Mouse (Mus musculus): ENCODE measurements at regions not wholly inside any gene's neighbourhood (a gene's known extent, or its start where the extent isn't known, plus 50 kb on each side); places are given as distances from the start of the nearest gene placed in this dataset.

DNA sequence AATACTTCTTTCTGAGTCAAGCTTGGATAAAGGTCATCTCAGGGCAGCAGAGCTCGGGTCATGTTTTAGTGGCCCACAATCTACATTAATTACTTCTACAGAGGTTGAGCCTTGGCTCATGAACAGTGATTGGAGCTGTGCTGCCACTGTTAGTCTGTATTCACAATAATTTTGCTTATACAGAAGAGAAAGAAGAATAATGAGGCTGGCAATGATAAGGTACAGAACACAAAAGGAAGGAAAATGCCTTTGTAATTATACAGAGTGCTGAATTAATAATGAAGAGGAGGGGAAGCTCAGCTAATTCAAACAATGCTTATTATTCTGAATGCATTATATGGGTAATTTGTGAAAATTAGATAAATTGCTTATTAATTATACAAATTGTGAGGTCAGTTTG lies 573.9 kb upstream of the Cblb start:
- no peak for DNase-seq

DNA sequence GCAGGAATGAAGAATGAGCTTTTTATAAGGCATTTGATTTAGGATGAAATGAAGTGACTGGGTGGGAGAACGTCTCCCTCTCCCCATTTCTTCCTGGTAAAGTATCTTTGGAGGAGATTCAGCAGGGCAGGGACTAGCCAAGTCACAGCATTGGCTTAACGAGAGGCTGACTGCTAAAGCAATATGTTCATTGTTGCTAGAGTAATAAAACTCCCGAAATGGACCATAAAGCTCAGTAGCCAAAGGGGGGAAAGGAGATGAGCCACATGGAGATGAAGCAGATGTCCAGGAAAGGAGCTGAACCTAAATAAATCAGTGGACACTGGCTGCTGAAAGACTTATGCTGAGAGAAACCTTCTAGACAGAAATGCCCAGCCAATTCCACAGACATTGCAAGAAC lies 555.3 kb upstream of the Cblb start:
- no peak for DNase-seq

DNA sequence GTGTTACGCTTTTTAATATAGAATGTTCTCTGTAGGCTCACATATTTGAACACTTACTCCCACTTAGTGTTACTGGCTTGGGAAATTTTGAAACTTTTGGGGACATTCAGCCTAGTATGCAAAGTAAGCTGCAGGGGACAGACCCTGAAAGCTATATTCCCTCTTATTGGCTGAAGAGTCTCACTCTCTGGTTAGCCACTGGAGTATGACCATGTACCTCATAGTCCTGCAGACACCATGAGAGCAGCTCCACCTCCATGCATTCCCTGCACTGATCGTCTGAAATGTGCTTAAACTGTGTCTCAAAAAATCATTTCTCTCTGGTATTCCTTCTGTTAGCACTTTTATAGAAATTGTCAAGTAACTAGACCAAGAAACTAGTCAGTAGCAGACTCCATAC lies 534.9 kb upstream of the Cblb start:
- DNase-seq, result no peak

DNA sequence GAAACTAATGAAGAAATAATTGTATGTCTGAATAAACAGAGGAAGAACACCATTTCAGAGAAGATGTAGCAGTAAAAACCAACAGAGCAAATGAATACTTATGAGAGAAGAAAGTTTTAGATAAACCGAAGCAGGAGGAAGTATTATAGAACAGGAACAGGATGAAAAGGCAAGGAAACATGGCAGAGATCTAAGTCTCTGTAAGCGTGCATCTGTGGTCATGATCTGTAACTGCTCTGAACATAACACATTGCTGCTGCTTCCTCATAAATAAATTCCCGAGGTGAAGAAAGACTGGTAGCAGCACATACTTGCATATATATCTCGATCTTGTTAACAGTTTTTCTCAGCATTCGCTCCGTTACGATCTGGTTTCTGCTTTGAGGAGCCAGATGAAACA lies 533.2 kb upstream of the Cblb start:
- no peak for DNase-seq

DNA sequence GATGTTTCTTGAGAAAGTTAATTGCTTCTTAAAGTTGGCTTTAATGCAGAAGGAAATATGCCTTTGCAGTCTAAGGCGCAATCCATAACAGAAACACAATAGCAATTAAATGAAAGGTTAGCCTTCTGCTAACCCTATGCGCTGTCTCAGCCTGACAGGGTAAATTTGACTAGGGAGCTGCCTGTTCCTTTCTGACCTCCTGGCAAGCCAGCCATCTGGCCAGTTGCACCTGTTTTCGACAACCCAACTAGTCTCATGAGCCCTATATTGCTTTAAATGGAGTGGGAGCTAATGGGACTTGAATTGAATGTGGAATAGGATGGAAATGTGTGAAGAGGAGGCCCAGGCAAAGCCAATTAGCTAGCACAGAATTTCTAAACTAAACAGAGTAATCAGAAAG lies 513.9 kb upstream of the Cblb start:
- no peak for DNase-seq

DNA sequence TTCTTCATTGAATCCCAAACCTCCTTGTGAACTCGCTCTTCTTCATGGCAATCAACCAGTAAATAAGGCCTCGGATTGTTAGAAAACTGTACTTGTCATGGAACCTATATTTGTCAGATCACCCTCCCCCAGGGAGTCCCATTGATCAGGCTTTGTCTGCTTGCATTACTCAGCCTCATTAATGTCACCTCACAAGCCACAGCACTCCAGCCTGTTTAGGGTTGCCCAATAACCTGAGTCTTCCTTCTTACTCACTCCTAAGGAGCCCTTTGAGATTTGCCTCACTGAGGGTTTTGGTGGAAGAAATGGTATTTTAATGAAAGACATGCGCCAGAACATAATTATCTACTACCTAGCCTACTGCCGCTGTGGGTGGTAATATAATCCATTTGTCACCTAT lies 510.3 kb upstream of the Cblb start:
- DNase-seq, result no peak

DNA sequence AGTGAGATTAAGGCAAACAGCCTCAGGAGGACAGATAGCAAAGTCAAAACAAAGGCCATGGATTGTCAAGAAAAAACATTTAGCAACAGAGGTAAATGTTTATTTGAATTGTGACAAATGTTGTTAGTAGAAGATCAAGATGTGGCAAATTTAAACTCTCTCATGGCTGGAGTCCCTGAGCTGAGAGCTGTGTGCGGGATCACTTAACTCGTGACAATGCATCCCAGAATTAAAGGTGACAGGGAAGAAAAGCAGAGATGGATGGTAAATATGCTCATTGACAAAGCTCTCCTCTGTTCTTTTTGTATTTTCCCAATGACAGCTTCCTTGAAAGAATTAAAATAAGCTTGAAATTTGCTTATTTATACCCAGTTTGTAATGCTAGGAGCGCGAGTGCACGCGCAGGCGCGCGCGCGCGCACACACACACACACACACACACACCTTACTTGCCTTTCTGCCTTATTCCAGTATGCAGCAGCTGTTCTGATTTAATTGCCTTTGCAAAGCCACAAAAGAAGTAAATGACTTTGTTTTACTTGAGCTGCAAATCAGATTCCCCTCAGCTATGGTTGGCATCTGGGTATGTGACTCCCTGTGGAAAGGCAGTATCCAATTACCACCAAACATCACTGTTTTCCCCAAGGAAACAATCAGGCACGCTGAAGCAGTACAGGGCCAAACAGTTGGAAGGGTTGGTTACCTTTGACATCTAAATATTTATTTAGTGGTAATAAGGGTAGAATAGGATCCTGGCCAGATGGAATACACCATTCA lies 509.5 kb upstream of the Cblb start:
- no peak for DNase-seq

DNA sequence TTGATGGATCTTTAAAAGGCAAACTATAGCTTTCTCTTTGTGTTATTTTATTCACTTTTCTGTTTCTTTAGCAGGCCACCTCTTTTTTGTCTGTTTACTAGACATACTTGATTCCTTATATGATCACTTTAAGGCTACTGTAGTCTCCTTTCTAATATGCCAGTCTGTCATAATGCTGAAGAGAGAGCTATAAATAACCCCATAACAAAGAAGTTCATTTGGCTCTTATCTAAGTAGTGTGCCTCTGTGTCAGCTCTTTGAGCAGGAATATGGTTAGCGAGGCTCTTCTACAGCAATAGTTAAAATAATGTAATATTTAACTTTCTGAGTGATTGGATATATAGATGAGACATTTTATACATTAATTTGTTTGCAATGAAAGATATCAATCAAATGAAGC lies 507.0 kb upstream of the Cblb start:
- DNase-seq, result no peak

DNA sequence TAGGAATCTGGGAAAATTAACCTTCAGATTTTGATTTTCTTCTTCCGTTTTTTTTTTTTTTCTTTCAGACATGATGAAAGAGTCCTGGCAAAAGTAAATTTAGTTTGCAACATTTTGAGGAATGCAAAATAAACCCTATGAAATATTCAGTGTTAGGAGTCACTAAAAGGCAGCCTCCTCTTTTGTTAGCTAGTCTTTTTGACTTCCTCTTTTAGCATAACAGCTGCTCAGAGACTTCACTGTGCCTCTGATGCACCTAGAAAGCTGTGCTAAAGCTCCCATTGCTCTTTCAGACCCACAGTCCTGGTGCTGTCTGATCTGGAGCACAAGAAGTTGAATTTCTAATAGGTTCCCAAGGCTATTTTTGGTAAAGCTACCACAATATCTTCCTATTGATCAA lies 498.5 kb upstream of the Cblb start:
- no peak for DNase-seq

DNA sequence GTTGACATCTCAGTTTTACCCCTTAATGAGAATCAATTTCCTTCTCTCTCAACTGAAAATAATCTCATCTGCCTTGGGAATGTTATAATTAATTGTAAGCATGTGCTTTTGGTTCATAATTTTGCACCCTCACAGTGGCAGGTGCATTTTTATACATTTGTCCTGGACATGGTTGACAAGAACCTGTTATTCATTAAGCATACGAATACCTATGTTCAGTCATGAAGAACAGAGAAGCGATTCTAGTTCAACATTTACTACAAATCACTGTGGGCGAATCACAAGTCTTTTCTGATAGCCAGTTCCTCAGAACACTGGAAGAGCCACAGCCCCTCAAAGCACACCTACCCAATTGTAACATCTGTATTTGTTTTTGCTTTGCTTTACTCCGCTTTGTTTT lies 487.3 kb upstream of the Cblb start:
- no peak for DNase-seq

DNA sequence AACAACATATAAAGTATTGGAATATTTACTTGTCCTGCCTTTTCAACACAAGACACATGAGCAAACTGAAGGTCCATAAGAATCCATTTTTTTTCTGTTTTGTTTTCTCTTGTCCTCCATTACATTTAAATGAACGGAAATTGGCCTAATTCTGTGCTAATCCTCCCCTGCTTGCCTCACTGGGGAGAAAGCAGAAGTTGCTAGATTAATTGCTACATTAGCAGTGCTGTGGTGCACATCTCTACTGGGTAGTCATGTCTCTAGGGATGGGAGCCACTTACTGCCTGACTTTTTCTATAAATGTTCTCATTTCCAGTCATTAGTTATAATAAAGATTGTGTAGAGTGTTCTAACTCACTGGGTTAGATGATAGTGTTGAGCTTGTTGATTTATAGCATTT lies 484.0 kb upstream of the Cblb start:
- no peak for DNase-seq

DNA sequence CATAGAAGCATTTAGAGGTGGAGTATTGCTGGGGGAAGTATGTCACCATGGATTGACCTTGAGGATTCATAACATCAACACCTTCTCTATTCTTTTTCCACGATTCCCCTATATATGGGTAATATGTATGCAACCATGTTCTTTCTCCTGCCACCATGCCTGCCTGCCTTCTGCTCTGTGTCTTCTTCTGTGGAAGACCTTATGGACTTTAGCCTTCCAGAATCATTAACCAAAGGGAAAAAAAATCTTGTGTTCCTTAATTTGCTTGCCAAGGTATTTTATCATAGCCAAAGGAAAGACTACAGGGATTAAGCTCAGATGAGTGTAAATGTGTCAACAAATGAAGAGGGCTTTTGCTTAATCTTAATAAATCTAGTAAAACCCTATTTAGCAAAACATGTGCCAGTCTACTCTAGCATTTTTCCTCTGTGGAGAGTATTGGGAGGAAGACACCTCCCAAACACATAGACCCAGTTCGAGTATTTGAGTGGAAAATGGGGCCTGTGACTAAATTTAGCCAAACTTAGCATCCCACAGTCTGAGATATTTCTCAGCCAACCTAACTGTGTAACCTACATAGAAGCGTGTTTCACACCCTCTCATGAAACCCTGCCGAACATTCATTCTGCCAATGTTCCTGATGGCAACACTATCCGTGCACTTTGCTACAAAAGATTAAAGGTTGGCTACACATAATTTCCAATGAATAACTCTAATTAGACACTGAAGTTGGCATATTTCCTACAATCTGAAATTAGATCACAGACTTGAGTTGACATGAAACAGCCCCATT lies 468.0 kb upstream of the Cblb start:
- no peak for DNase-seq

DNA sequence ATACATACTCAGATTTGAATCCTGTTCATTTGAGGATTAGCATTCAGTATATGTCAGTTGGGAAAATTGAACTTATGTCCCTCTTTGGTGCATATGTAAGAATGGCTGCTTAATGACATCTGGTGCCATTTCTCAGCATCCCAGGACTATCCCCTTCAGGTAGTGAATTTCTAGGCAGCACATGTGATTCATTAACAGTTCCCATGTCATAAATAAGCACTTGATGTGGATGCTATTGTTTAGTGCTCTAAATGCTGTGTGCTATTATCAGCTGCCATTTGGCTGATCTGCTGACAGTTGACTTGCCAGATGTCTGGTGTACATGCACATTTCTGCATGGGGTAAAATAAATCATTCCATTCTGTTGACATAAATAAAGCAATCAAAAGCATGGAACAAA lies 467.0 kb upstream of the Cblb start:
- no peak for DNase-seq

DNA sequence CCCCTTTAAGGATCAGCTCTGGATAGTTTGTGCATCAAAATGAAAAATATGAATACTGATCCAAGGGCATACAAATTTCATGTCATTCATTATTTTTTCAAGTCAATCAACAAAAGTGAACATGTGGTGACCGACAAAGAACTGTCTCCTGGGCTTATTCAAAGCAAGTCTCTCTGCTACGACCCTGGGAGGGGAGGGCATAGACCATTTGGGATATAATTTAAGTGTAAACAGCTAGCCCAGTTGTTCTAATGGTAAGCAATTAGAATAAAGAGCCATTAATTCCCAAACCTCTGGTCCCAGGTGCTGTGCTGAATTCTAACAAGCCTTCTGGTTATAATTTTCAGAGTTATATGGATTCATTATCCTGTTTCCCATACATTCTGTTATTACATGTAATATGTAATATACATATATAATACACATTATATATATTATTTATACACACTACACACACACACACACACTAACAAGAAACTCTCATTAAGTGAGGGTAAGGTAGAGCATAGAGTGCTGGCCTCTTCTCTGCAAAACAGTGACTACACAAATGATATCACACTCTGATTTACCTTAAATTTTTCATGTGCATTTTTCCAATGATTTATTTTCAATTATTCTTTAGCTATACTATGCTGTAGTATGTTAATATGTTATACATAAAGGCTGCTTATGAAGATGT lies 453.0 kb upstream of the Cblb start:
- no peak for DNase-seq

DNA sequence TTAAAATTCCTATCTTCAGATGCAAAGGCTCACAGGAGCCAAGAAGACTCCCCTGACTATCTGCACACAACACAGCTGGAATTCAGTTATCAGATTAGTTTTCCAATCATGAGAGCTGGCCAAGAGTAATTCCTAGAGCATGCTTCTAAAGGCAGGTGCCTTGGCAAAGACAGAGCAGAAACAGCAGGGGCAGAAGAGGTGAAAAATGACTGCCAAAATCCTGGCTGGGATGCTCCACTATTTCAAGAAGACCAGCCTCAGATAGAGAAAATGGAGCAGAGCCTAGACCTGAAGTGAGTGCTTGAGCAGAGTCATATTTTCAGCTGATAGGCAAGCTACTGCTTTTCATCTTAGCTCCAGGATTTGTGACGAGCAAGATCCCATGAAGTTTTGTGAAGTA lies 450.5 kb upstream of the Cblb start:
- no peak for DNase-seq

DNA sequence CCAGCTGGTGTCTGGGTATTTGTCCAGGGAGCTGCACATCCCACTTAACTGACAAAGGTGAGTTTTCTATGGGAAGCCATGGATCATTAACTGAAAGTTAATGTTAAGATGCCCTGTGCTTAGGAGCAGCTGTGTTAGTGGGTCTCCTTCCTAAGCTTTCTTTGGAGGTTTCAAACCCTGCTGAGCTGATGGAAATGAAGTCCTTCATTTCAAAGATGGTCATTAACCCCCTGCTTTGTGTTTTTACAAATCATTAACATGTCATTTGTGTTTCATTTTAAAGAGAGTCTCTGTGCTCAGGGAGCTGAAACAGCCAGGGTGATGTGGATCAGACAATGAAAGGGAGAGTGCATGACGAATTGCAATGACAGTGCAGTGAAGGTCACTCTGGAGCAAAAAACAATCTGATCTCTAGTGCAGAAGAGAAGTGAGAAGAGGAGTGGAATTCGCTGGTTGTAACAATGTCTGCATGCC lies 441.1 kb upstream of the Cblb start:
- peak; percentile 3 to 28 for DNase-seq

DNA sequence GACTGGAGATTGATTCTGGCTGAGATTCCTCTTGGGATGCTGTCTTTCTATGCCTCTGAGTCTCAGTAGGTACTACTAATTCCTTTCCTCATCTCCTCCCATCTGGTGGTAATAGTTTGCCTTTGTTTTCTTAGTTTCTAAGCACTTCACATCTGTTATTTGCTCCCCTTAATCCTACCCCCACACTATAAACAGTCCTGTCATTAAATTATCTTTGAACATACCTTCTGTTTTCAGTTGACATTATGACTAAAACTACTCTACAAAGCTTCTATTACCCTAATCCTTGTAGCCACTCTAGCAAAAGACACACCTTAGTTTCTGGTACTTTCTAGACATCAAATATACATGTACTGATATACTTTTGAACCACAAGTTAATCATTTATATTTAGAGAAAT lies 413.4 kb upstream of the Cblb start:
- DNase-seq, result no peak

DNA sequence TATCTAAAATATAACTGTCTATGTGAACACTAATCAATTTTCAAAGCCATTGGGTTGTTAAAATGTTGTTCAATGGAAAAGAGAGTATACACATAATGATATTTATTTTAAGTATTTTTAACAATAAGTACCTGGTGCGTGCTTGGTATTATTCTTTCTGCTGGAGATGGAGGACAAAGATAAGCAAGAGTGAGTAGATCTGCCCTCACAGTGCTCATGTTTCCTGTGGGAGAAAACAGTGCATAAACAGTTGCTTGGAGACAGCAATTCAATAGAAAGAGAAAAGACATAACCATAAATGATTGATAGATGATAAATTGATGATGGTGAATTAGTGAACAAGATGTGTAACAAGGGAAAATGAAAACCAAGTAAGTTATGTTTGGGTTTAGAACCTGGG lies 384.4 kb upstream of the Cblb start:
- no peak for DNase-seq

DNA sequence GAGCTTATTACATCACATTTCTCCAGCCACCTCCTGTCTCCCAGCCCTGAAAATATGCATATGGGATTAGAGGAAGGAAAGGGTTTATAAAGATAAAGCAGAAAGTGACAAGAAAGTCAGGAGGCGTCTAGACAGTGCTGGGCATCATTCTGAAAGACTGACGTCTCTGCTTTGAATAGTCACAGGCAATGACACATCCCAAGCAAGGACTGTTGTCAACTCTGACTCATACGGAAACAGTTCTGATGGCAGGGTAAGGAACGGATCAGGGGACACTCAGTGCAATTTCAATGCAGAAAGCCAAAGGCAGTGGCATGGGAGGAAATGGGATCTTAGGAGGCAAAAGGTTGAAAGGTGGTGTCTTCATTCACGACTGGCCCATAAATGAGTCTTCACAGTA lies 380.9 kb upstream of the Cblb start:
- DNase-seq, result peak; percentile 1 to 5

DNA sequence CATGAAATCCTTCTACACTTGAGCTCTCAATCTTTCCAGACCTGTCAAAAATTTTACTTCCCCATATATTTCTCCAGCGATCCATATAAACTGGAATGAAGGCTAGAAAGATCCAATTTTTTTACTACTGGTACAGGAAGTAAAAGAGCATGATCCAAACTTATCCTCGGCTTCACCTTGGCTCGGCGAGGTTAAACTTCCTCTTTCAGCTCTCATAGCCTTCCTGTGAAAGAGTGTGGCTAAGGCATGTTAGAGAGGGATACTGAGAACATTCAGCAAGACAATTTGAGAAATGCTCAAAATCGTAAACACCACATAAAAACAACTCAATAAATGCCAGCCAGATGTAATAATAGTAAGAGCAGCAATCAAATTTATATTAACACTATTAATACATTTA lies 380.3 kb upstream of the Cblb start:
- no peak for DNase-seq

DNA sequence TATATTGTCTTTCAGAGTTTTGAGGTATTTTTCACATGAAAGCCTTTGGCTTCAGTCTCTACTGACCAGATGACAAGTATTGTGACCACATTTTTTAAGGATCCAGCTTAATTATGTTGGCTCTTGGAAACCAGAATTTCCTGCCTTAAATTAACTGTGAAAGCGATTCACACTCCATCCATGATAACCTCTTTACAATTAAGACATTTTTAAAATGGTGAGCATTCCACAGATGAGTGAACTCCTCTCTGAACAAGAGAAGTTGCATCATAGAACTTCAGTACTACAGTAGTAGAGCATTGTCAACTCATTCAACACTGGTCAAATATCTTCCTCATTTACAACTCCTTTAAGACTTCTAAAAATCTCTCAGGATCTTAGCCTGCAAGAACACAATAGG lies 369.3 kb upstream of the Cblb start:
- DNase-seq, result no peak

DNA sequence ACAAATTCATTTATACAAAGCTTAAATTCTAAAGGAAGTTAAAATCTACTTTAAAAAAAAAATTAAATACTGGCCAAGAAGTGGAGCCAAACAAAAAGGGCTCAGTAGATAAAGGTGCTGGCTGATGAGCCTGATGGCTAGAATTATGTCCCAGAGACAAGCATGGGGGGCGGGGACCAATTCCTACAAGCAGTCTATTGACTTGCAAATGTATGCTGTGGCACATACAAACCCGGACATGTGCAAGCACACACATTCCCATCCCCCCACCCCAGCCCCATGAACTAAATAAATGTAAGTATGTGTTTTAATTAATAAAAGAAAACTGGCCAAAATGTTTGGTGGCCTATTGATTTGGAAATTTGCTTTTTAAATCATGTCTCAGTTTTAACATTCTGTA lies 366.7 kb upstream of the Cblb start:
- DNase-seq, result no peak

DNA sequence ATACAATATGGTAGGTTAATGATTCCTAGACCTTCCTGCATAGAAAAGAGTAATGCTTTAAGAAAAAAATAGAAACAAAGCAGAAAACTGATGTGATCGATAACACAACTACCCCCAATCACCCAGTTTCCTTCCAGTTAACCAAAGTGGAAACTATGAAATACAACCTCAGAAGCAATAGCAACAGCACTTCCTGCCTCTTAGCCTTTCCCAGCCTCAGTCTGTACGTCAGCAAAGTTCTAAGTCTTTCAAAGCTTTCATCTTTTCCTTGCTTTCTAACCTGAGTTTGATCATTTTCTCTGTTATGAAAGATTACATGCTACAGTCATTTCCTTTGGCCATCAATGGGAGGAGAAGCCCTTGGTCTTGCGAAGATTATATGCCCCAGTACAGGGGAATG lies 355.9 kb upstream of the Cblb start:
- DNase-seq, result no peak

Data from adrenal gland, postnatal 36 days (tissue).